Mouse (Mus musculus) heart, embryonic 15.5 days (tissue): ENCODE measurements around the gene Rtl3. TPM values are rescaled to one million over a fixed set of nuclear protein-coding genes. Genes with fewer than 3 reads are reported as not detected.

Experiments used
- ATAC-seq: fragments of 200-750 bp; cut with Nextera tagmentation; replicated peaks from 2 replicates; pipeline ENCODE4 v1.8.0; 2017; ENCODE audit warnings: low read depth, moderate TSS enrichment; ENCODE audit not compliant: insufficient number of reproducible peaks, insufficient read depth, low FRiP score
- H3K27ac ChIP-seq: fragments of 300-500 bp; sonication (generic); 2 replicates; pipeline ENCODE4 v1.5.1; 2015; ENCODE audit warnings: mild to moderate bottlenecking, inconsistent platforms
- H3K27me3 ChIP-seq: fragments of 300-500 bp; sonication (generic); 2 replicates; pipeline ENCODE4 v1.6.1; 2015; ENCODE audit warnings: inconsistent platforms
- H3K36me3 ChIP-seq: fragments of 300-500 bp; sonication (generic); 2 replicates; pipeline ENCODE4 v1.6.1; 2015; ENCODE audit warnings: mild to moderate bottlenecking, inconsistent platforms
- H3K4me1 ChIP-seq: fragments of 300-500 bp; sonication (generic); replicated peaks from 2 replicates; pipeline ENCODE4 v1.6.1; 2015; ENCODE audit warnings: inconsistent platforms
- H3K4me2 ChIP-seq: fragments of 300-500 bp; sonication (generic); 2 replicates; pipeline ENCODE4 v1.6.1; 2015; ENCODE audit warnings: inconsistent platforms, mild to moderate bottlenecking, moderate library complexity
- H3K4me3 ChIP-seq: fragments of 300-500 bp; sonication (generic); 2 replicates; pipeline ENCODE4 v1.5.1; 2015; ENCODE audit warnings: mild to moderate bottlenecking, inconsistent platforms
- H3K9ac ChIP-seq: fragments of 300-500 bp; sonication (generic); 2 replicates; pipeline ENCODE4 v1.6.1; 2015; ENCODE audit warnings: mild to moderate bottlenecking, inconsistent platforms
- H3K9me3 ChIP-seq: fragments of 300-500 bp; sonication (generic); replicated peaks from 2 replicates; pipeline ENCODE4 v1.6.1; 2016; ENCODE audit warnings: inconsistent platforms
- WGBS: fragments of 180-500 bp; shearing (Covaris S2); methylation state at CpG from one replicate; pipeline ENCODE4 v1.1.7; 2015; ENCODE audit warnings: mixed read lengths; 5-methylcytosine and 5-hydroxymethylcytosine counted together
- polyA plus RNA-seq: library from polyadenylated mRNA; unstranded; fragments of >200 nt; fragmentation: Nextera tagmentation; extraction: Ambion mirVana; gene quantifications from 2 replicates; pipeline ENCODE4 v1.2.1, GENCODE M21; 2015

Rtl3 gene
- polyA plus RNA-seq, result 14.4 and 20.7 TPM in 2 replicates

DNA sequence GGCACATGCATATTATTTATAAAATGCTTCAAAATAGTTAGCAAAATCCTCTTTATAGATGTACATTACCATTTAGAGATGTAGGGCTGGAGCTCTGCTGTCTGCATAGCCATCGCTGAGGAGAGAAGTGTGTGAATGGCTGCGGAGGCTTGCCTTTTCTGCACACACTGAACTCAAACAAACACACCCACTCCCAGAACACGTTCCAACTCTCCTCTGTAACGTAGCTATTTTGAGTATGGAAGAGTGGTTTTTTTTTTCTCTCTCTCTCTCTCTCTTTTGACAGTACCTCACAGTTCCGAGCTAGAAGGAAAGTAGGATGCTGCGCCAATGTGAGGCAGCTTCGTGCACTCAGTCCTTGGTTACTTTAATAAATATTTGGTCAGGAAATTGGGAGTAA lies at the start of gene Rtl3:
Rtl3 (minus strand) TSS at position 236 of the 400 bp plus-strand sequence.
- Histone ChIP-seq H3K9me3 (no peaks in the 10 kb centered on the region), H3K4me1 (no peaks in the 10 kb centered on the region; the same call in 1 of the 2 replicates), H3K27ac (peak within 1 kb of the TSS; percentile 24), H3K9ac (no peak within 1 kb of the TSS), H3K36me3 (no peaks in the 10 kb centered on the region), H3K27me3 (no peaks in the 10 kb centered on the region), H3K4me2 (peak within 1 kb of the TSS; percentile 41), H3K4me3 (peak within 1 kb of the TSS; percentile 15; the same call in 1 of the 2 replicates)
- ATAC-seq, result 0 out of 2 replicates have a peak, but pooled peaks have one; percentile 35
- WGBS, result 43% methylated on average over 7 of the region's 7 CpGs

DNA sequence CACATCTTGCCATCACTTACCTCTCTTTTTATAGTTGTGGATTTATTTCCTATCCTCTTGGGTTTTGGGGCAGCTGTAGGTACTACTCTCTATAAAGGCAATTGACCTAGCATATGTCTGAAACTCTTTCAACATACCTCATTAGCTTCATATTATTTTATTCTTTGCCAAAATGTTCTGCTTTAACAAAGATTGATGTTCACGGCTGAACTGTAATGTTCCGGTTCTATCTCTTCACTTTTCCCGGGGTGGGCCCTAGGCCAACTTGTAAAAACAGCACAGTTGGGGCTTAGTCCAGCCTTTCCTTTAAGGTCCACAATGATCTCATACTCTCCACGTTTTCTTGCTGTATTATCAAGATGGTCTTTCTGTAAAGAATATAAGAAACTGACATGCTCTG lies 31.9 kb upstream of the Rtl3 start:
- Histone ChIP-seq H3K4me3 (no peak overlapping the region), H3K9me3 (no peaks in the 10 kb centered on the region), H3K9ac (no peak overlapping the region), H3K4me2 (no peak overlapping the region), H3K36me3 (no peaks in the 10 kb centered on the region), H3K27me3 (no peaks in the 10 kb centered on the region), H3K4me1 (no peaks in the 10 kb centered on the region), H3K27ac (no peak overlapping the region)
- WGBS, result 34% methylated on average over 4 of the region's 4 CpGs
- no peak for ATAC-seq

DNA sequence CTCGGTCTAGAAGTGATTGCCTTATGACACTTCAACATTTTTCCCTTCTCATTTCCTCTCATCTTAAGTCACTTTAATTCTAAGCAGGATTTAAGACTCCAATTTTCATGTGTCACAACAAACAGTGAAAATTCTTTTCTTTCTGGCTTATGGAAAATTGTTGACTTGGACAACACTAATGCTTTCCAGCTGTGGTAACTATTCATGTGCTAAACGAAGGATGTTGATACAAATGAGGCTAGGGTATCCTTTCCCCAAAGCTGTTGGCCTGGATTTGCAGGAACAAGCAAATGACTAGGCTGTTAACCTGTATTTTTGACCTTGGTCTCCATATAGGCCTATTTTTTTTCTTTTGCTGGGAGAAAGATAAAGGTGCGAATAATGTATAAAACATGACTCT lies 31.4 kb upstream of the Rtl3 start:
- Histone ChIP-seq H3K9me3 (no peaks in the 10 kb centered on the region), H3K27me3 (no peaks in the 10 kb centered on the region), H3K36me3 (no peaks in the 10 kb centered on the region), H3K4me2 (no peak overlapping the region), H3K27ac (no peak overlapping the region), H3K4me1 (no peaks in the 10 kb centered on the region), H3K9ac (no peak overlapping the region), H3K4me3 (no peak overlapping the region)
- 47% methylated on average over 3 of the region's 3 CpGs for WGBS
- no peak for ATAC-seq

DNA sequence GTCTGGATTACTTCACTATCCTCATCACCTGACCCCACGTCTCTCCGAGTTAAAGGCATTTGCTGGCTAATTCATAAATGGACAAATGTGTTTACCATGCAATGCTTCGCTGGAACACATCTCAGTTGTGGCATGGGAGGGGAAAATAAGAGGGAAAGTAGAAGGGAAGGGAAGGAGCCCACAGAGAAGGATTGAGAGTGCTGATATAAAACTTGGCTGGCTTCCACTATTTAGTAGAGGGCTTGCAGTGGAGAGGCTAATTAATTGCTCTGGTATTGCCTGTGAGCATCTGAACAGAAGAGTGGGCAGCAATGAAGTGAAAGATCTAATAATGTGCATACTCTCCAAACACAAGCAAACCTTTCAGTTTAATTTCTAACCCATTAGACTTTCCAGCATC lies 31.0 kb upstream of the Rtl3 start:
- H3K9ac ChIP-seq, result no peak overlapping the region
- H3K4me1 ChIP-seq, result no peaks in the 10 kb centered on the region
- H3K4me2 ChIP-seq, result no peak overlapping the region
- no peaks in the 10 kb centered on the region for H3K27me3 ChIP-seq
- no peak overlapping the region for H3K27ac ChIP-seq
- no peaks in the 10 kb centered on the region for H3K36me3 ChIP-seq
- ATAC-seq, result no peak
- H3K9me3 ChIP-seq, result no peaks in the 10 kb centered on the region
- no peak overlapping the region for H3K4me3 ChIP-seq
- WGBS, result 57% methylated on average over 3 of the region's 3 CpGs

DNA sequence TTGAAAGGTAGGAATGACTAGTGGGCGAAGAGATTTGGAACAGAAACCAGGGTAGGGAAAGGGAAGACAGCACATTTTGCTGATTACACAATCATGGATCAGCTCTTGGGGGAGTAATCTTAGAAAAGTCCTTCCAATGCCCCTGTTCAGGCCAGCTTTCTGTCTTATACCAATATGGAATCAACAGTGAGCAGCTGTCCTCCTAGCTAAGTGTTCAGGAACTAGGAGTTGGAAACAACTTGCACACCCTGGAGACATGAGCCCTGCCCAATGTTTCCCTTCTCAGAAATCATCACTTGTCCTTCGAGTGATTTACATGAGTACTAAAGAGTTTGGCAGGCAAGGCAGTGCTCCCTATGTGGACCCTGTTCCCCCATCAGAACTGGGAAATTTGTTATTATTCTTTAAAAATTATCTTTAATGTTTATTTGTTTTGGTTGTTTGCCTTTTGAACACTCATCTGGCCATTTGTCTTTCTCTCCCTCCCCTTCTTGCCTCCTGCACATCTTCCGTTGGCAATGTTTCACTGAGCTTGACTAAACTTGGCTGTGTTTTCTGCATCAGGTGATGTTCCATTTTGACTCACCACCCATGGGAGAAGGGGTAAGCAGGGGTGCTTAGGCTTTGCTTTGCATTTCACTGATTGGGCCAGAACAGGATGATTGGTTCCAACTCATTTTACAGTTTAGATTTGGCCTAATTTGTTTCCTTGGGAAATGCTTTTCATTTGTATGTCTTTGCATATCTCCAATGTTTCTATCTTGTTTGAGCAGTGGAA lies 13.3 kb upstream of the Rtl3 start:
- Histone ChIP-seq H3K9me3 (no peaks in the 10 kb centered on the region), H3K4me1 (no peaks in the 10 kb centered on the region), H3K36me3 (no peaks in the 10 kb centered on the region), H3K4me2 (no peak overlapping the region), H3K4me3 (no peak overlapping the region), H3K27me3 (no peaks in the 10 kb centered on the region), H3K27ac (no peak overlapping the region), H3K9ac (no peak overlapping the region)
- ATAC-seq, result no peak
- WGBS, result 54% methylated on average over 3 of the region's 3 CpGs

DNA sequence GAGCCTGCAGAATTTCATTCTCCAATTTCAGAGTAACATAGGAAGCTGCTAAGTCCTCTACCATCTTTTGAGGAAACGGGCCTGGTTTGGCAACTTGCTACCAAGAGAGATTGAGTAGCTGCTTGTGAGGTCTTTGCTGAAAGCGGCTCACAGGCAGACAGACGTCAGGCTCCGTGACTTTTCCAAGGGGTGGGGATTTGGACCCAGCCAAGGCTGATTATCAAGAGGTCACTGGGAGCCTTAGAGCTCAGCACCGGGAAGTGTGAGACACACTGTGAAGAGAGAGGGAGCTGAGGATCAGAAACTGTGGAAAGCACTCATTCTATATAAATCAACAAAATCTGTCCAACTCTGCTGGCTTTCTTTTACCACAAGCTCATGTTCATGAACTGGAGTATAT lies 853 bp downstream of the Rtl3 start:
- Histone ChIP-seq H3K4me1 (no peaks in the 10 kb centered on the region; the same call in 1 of the 2 replicates), H3K4me3 (0 out of 2 replicates have a peak overlapping the region, but pooled peaks have one; percentile 15), H3K27me3 (no peaks in the 10 kb centered on the region), H3K9me3 (no peaks in the 10 kb centered on the region), H3K36me3 (no peaks in the 10 kb centered on the region), H3K27ac (peak overlapping the region; percentile 24; the same call in 1 of the 2 replicates), H3K4me2 (peak overlapping the region; percentile 18), H3K9ac (no peak overlapping the region)
- no peak; the same call in 1 of the 2 replicates for ATAC-seq
- WGBS, result 37% methylated on average over 5 of the region's 5 CpGs

DNA sequence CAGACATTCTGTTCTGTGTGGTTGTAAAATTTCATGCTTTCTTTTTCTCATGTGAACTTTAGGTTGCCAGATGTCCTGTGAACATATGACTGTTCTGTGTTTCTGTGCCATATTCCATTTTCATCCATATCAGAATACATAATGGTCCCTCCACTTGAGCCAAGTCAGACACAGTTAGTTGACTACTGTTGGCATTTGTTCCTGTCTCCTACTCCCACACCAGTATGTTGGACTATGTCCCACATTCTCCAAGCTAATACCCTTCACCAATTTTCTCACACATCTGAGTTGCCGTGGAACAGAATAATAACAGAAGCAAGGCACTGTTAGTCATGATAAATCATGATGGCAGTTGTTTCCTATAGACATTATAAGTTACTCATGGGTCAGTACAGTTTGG lies 9.9 kb downstream of the Rtl3 start:
- H3K4me1 ChIP-seq, result no peaks in the 10 kb centered on the region
- H3K4me3 ChIP-seq, result no peak overlapping the region
- H3K27ac ChIP-seq, result no peak overlapping the region; the same call in 1 of the 2 replicates
- H3K9ac ChIP-seq, result no peak overlapping the region
- WGBS, result 51% methylated on average over 1 of the region's 1 CpGs
- H3K27me3 ChIP-seq, result no peaks in the 10 kb centered on the region
- H3K9me3 ChIP-seq, result no peaks in the 10 kb centered on the region
- ATAC-seq, result no peak
- H3K36me3 ChIP-seq, result no peaks in the 10 kb centered on the region
- no peak overlapping the region for H3K4me2 ChIP-seq

DNA sequence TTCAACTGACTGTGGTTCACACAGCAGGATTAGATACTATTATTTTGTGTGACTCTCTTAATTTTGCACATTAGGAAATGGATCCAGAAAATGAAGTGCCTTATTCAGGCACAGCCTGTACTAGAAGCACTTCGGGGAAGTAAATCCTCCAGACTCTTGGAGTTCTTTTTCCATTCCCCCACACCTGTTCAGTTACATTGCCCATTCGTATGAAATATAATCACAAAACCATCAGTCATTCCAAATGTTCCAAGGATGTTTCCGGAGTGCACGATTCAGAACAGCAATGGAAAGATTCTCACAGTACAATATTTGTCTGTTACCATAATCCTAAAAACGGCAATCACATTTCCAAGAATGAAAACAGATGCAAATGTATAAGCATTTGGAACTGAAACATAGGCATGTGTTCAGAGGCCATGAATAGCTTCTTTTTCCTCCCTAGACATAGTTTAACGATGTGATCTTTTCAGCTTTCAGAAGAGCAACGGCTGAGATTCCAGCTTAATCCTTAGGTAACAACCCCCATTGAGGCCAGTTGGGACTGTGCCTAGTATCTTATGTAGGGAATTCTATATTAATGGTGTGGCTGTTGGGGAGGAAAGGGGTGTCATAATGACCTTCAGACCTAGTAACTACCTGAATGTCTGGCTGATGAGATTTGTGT lies 30.8 kb downstream of the Rtl3 start:
- Histone ChIP-seq H3K4me3 (no peak overlapping the region), H3K9me3 (no peaks in the 10 kb centered on the region), H3K27me3 (no peaks in the 10 kb centered on the region), H3K4me2 (no peak overlapping the region), H3K36me3 (no peaks in the 10 kb centered on the region), H3K9ac (no peak overlapping the region), H3K4me1 (no peaks in the 10 kb centered on the region), H3K27ac (no peak overlapping the region)
- ATAC-seq, result no peak
- WGBS, result 62% methylated on average over 7 of the region's 7 CpGs

DNA sequence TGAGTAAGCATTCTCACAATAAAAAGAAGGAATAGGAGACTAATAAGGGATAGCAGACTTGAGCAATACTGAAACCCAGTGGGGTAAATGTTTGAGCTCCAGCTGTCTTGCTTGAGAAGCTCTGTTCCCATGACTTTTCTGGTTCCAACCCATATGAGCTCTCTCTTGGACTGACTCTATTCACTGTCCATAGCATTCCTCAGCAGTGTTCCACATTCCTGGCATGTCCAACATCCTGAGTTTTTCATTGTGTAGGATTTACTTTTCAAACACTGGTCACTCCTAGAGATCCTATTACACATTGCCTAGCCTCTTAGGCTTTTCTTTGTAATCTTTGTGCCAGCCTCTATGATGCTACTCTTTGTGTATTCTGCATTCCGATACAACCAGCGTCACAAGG lies 36.1 kb downstream of the Rtl3 start:
- no peak overlapping the region for H3K27ac ChIP-seq
- no peak for ATAC-seq
- no peak overlapping the region for H3K9ac ChIP-seq
- H3K27me3 ChIP-seq, result no peaks in the 10 kb centered on the region
- no peak overlapping the region for H3K4me2 ChIP-seq
- no peaks in the 10 kb centered on the region for H3K4me1 ChIP-seq
- H3K9me3 ChIP-seq, result no peaks in the 10 kb centered on the region
- no peaks in the 10 kb centered on the region for H3K36me3 ChIP-seq
- H3K4me3 ChIP-seq, result no peak overlapping the region
- WGBS, result 75% methylated on average over 2 of the region's 2 CpGs

DNA sequence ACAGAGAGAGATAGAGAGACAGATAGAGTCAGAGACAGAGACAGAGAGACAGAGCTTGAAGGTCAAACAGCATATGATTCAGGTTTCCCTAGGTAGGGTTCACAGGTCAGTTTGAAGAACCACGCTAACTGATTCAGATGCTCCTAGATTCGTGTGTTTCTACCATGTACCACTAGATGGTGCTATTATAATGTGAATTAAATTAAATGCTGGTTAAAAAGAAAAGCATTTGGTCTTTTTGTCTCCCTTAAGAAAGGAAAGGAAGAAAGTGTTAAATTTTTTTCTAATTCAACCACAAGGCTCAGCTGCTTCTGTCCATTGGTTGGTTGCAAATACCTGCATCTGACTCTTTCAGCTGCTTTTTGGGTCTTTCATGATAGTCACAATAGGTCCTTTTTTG lies 45.8 kb downstream of the Rtl3 start:
- Histone ChIP-seq H3K4me3 (no peak overlapping the region), H3K27ac (no peak overlapping the region), H3K36me3 (no peaks in the 10 kb centered on the region), H3K4me2 (no peak overlapping the region), H3K9me3 (no peaks in the 10 kb centered on the region), H3K27me3 (no peaks in the 10 kb centered on the region), H3K4me1 (no peaks in the 10 kb centered on the region), H3K9ac (no peak overlapping the region)
- no peak for ATAC-seq
- WGBS, result 7% methylated on average over 2 of the region's 2 CpGs
